Mouse (Mus musculus): Measurements from ENCODE around the gene Cacnb1.

DNA sequence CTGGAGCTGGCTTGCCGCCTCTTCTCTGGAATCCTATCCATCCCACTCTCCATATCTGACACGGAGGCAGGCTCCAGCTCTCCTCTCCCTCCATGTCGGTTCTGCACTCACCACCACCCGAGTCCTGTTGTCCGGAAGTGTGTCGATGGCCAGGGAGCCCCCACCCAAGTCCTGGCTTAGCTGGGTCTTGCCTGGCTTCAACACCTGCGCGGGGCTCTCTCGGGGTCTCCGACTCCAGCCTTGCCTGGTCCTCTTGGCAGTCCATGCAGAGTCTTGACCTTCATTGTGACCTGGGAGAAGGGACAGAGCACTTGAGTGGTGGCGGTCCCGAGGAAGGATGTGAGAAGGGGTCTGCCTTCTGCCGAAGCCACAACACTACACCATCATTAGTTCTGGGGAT, 44.4 kb downstream of the Cacnb1 start:
- TF ChIP-seq CTCF (IDR thresholded peaks at IDR 0.05; ENCODE audit: control insufficient read depth, insufficient read depth, insufficient replicate concordance, low read depth, low read length) (no peak), POLR2A (IDR thresholded peaks at IDR 0.05; ENCODE audit: control insufficient read depth, low read depth, low read length) (no peak)

Data from testis, adult 2 months (tissue).